Mouse (Mus musculus): Measurements from ENCODE around the gene Vps16.

Gene Vps16

DNA sequence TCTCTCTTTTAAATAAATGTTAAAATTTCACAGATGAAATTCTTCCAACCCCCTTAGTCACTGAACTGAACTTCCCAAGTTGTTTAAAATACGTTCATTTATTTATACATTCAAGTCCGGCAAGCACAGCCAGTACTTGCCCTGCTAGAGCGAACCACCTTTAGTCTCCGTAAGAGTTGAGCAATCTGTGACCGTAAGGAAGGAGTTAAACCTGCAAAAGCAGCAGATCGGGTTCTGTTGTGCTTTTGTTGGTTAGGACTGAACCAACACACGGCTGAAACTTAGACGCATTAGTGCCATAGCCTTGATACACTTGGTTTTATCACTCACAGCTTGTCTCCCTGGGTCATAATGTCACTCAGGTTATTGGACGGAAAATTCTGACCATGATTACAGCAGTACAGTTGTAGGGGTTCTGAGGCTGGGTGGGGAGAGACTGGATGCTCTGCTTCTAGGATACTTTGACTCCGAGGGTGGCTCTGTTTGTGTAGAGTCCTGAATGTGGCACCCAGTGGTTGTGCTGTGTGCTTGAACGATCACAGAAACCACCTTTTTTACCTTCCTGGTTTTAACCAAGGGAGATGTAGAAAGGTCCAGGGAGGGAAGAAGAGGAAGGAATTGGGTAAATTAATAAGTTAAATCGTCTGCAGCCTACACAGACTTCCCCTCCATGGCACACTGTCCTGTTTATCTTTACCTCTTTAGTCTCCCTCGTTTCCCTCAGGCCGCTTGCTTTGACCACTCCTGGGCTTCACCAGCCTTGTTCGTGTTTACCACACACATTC is 37.3 kb downstream of the Vps16 start:
- no peak for DNase-seq

DNA sequence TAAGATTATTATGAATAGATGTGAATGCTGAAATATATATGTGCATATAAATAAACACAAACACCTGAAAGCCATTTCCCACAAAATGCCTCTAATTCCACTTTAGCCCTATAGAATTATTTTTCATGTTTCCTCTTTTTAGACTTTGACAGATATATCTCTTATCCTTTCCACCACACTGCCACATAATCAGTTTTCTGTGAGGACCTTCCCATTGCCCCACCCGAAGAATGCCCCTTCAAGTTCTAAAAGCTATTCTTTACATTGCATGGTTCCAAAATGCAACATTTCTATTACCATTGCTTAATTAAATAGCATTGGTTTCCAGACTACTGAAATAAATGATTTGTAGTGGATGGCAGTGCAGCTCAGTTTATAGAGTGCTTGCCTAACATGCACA is 42.3 kb downstream of the Vps16 start:
- no peak for DNase-seq

DNA sequence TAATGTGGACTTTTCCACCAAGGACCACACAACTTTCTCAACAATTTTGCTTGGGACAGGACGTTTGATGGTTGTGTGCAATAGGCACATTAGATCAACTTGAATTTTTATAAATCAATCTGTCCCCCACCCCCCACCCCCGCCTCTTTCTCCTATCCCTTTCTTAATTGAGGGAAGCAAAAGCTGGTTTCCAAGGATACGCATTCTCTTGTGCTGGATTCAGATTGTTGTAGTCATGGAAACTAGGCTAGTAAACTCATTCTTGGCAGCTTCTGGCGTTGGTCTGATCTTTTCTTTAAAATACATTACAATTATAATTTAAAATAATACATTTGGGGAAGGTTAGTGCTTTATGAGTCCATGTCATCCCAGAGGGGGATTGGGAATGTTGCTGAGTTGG is 45.2 kb downstream of the Vps16 start:
- DNase-seq, result no peak

DNA sequence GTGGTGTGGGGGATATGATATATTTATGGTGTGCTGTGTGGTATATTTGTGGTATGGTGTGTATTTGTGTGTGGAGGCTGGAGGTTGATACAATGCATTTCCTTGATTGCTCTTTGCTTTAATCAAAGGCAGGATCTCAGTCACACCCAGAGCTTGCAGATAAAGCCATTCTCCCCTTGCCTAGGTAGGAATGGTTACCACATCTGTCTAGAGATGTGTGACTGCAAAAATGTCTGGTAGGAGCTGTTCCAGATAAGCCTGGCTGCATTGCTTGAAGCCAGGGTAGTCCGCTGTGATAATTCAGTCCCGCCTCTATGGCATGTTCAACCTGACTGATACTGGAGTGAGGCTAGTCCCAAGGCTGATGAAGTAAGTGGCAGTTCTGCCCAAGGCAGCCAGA is 45.8 kb downstream of the Vps16 start:
- no peak for DNase-seq

DNA sequence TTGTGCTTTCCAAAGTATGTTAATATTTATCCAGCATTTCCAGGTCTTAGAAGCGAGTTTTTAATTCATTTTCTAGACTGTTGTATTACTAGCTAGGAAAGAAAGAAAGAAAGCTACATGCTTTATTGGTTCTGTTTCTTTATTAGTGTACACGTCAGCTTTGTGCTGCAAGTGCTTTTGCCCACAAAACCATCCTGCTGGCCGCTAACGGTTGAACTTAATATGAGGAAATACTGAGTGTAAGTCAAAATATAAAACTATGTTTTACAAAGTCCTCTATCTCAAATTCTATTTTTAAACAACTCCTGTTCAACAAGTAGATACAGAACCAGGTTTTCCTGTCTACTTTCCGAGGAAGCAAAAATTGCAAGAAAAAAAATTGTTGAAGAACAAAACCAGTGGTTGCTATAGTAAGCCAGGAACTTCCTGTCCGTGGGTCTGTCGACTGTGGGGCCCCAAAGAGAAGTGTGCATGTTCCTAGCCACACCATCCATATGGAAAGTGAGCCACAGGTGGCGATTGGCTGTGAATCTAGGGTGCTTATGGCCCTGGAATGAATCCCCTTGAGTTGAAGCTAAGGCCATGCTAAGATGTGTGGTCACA is 48.9 kb downstream of the Vps16 start:
- DNase-seq, result no peak

DNA sequence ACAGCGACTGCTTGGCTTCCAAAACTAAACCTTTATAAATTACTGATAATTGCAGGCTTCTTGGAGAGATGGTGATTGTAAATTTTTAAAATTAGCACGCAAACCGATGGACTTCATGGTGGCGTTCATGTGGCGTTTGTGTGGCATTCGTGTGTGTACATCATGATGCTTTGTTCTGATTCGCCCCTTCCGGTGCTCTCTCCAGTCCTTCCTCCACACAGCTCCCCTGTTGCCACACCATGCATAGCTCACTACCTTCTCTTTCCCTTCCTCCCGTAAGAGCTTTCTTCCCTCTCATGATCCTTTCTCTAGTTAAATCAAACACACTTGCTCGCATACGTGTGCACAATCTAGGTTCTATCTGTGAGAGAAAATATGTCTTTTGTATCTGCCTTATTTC is 51.6 kb downstream of the Vps16 start:
- DNase-seq, result no peak

DNA sequence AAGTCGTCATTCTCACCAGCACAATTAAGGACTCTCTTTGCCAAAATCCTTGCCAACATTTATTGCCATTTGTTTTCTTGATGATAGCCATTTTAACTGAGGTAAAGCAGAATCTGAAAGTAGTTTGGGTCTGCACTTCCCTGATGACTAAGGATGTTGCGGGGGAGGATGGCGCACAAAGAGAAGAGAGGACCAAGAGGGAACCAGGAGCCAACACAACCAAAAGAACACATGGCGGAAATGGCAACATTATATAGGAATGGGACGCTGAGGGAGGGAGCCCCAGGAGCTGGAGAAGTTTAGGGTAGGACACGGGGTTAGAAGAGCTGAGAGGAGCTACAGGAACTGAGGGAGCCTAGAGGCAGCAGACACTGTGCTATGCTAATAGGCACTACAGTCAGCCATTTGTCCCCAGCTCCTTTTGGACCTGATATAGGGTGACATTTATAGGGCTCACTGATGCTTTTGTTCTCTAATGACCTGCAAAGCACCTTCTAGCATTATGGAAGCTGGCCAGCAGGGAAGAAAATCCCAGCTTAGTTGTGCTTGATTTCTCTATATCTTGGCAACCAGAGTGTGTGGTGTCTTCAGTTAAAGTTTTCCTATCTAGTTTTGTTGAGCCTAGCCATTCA is 52.6 kb downstream of the Vps16 start:
- DNase-seq, result no peak

DNA sequence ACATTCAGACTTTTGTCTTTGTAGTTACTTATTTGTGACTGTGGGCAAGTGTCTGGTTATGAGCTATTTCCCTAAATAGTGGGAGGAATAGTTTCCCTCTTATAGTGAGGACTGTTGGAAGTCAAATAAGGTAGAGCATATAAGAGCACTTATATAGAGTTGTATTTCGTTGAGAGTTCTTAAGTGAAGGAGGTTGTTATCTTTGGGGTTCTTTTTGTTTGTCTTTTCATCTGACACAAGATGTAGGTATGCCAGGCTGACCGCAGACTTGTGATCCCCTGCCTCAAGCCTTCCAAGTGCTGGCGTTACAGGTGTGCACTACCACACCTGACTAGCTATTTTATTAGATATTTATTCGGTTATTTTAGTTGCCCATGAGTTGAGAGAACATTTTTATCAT is 58.0 kb downstream of the Vps16 start:
- no peak for DNase-seq

DNA sequence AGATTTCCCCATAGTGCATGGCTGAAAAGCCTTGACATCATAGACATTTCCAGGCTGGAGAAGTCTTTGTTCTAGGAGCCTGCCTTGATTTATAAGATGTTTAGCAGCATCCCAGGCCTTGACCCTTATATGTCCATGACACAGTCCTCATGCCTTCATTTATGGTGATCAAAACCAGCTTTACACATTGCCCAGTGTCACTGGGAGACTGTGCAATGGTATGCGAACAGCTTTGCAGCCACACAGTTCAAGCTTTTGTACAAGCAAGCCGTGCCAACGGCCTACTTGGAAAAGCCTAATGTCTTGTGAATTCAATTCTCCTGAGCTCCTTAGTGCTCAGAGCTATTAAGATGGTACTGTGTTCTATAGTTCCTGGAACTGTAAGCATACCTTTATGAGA is 58.6 kb downstream of the Vps16 start:
- DNase-seq, result no peak

DNA sequence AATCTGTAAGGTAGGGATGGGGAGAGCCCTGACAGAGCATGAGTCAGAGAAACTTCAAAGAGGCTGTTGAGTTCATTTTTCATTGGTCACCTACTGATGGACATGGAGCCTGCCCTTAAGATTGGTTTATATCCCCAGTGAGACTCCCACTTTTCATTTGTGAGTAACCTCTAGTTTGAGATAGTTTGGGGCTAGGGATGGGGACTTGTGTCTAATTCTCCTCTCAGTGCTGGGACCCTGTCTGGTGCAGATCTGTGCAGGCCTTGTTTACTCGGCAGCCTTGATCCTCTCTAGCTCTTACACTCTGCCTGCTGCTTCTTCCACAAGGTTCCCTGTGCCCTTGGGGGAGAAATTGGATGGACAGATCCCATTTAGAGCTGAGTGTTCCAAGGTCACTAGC is 60.1 kb downstream of the Vps16 start:
- no peak for DNase-seq

DNA sequence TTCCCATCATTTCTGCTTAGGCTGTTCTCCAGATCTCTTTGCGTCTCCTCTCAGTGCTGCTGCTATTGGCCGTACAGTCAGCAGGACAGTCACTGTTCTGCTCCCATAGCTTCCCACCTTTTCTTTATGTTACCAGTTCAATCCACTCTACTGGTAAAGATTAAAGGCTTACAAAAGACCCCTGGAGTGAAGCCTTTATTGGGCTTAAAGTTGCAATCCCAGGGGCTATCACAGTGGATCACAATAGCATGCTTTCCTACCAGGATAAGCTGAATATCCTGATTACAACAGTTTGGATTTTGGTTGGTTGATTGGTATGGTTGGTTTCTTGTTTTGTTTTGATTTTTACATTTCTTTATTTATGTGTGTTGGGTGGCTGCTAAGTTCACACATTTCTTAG is 63.9 kb downstream of the Vps16 start:
- DNase-seq, result no peak

DNA sequence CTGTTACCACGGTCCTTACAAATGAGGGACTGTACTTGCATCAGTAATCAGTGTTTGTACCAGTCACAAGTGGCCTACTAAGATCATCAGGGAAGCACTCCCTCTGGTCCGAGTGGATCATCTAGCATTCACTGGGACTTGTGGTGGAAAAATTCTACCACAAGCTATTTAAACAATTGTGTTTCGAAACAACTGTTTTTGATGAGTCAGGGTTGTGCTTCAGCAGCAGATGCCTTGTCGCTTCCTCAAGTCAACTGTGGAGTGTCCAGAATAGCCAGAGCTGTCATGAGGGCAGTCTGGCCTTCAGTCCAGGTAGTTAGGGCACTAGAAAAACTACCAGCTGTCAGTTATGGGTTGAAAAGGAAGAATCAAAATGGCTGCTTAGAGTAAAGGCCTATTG is 64.5 kb downstream of the Vps16 start:
- DNase-seq, result no peak

DNA sequence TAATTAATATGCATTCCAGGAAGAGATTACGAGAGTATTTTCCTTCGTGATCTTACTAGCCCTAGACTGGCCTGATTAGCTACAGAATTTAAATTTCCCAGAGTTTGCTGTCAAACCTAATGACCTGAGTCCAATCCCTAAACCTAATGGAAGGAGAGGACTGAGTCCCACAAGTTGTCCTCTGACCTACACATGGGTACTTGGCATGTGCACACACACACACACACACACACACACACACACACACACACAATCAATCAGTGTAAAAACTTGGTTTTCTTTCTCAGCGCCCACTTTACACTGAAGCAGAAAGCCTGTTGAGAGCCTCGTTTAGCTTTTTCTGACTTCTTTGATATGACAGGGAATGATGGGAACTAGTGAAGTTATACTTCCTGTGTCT is 67.0 kb downstream of the Vps16 start:
- no peak for DNase-seq

DNA sequence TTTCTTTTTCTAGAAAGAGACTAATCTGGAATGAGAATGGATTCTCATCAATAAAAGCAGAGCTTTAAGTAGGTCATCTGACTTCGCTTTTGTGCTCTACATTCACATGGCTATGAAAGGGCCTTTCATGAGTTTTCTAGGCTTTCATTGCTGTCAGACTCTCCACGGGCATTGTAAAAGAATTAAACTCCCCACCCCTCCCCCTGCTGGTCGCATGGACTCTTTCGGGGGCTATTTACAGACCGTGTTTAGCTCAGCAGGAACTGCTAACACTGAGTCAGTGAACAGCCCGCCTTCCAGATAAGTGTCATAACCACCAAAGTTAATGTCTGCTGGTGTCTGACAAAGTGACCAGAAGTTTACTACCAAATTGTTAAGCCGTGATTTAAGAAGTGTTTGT is 67.4 kb downstream of the Vps16 start:
- peak; percentile 60 for DNase-seq

Data from right cerebral cortex, postnatal 14 days (tissue).